Mouse (Mus musculus) adrenal gland, adult 2 months (tissue): ENCODE results near the gene Gon4l. TPM values are rescaled to one million over a fixed set of nuclear protein-coding genes. Genes with fewer than 3 reads are reported as not detected.

Source experiments
- polyA plus RNA-seq: library from polyadenylated mRNA; depleted of rRNA; stranded (reverse); fragments of >200 nt; gene quantifications from 2 replicates; pipeline ENCODE4 v1.2.3, GENCODE M21; 2012; rRNA removed
- total RNA-seq, 2 experiments: library from RNA; stranded (reverse); gene quantifications; 2 replicates each; pipeline ENCODE4 v1.2.3; 2021

Gene Gon4l
- total and polyA plus RNA-seq, 3 experiments = 9.7 to 27.4 (median 25.8) TPM

Other genes starting within 250 kb of the Gon4l start
- 10 to 100 TPM; 26.3 to 33.3 TPM for gene Arhgef2, start 229.3 kb upstream of the Gon4l start, total RNA-seq
- gene Arhgef2, start 229.3 kb upstream of the Gon4l start, polyA plus RNA-seq = 35.9 and 37.5 TPM in 2 replicates
- not detected for gene Rxfp4, start 182.1 kb upstream of the Gon4l start, total RNA-seq
- not detected in 2 replicates for gene Rxfp4, start 182.1 kb upstream of the Gon4l start, polyA plus RNA-seq
- 10 to 100 TPM; 43.2 to 67.9 TPM for gene Khdc4, start 149.4 kb upstream of the Gon4l start, total RNA-seq
- gene Khdc4, start 149.4 kb upstream of the Gon4l start, polyA plus RNA-seq = 55.7 and 61.4 TPM in 2 replicates
- gene Rit1, start 118.4 kb upstream of the Gon4l start, total RNA-seq = 10 to 100 TPM; 49.2 to 58.9 TPM
- gene Rit1, start 118.4 kb upstream of the Gon4l start, polyA plus RNA-seq = 41.4 and 41.5 TPM in 2 replicates
- gene Syt11, start 60.1 kb upstream of the Gon4l start, total RNA-seq = 10 to 100 TPM; 10.1 to 15.1 TPM
- gene Syt11, start 60.1 kb upstream of the Gon4l start, polyA plus RNA-seq = 5.1 and 5.7 TPM in 2 replicates
- gene Msto1, start 78.8 kb downstream of the Gon4l start, total RNA-seq = 10 to 100 TPM; 18.9 to 25.2 TPM
- gene Msto1, start 78.8 kb downstream of the Gon4l start, polyA plus RNA-seq = 28.4 and 30.2 TPM in 2 replicates
- gene Ash1l, start 115.4 kb downstream of the Gon4l start, total RNA-seq = 10 to 100 TPM; 38.3 to 57.0 TPM
- gene Ash1l, start 115.4 kb downstream of the Gon4l start, polyA plus RNA-seq = 3.9 and 4.9 TPM in 2 replicates
- gene Dap3, start 116.0 kb downstream of the Gon4l start, total RNA-seq = 100 to 1,000 TPM; 129 to 130 TPM
- 26.2 and 30.4 TPM in 2 replicates for gene Dap3, start 116.0 kb downstream of the Gon4l start, polyA plus RNA-seq